Mouse (Mus musculus): Measurements from ENCODE around the gene Cryl1. TPM values are rescaled to one million over a fixed set of nuclear protein-coding genes. Genes with fewer than 3 reads are reported as not detected.
A peak's percentile ranks its signal among the peaks of the same experiment; 100 is the strongest.

The Cryl1 gene
- polyA plus RNA-seq, 1 experiment from 2014 or later, result 15.4 TPM

DNA sequence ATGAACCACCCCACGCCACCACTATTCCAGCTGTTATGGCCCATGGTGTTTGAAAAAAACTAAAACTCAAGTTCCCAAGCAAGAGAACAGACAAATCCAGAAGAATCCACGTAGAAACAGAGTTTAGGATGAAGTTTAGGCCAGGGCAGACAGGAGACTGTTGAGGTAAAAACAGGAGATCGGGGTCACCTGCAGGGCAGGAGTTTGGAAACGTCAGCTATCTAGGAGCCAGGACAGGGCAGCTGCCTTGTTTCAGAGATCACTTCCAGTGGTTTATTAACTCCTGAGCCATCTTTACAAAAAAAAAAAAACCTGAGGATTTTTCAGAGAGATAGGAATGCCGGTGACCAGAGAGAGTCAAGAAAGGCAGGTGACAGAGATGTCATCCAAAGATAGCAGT lies 20.8 kb downstream of the Cryl1 start:
- WGBS, result 86% methylated on average over 5 of the region's 5 CpGs
- H3K9me3 ChIP-seq (ENCODE audit: control insufficient read depth, low read length), result no peaks in the 10 kb centered on the region
- no peak overlapping the region for H3K27ac ChIP-seq (ENCODE audit: low read depth, low read length)
- H3K4me3 ChIP-seq (ENCODE audit: low read length), result no peak overlapping the region
- no peaks in the 10 kb centered on the region for H3K36me3 ChIP-seq (ENCODE audit: control insufficient read depth, insufficient read depth, low read length)
- H3K27me3 ChIP-seq (replicated peaks; ENCODE audit: control insufficient read depth, insufficient read depth, low read length), result no peaks in the 10 kb centered on the region
- ATAC-seq, result no peak
- H3K4me1 ChIP-seq (ENCODE audit: control insufficient read depth, insufficient read depth, low read depth, low read length), result no peaks in the 10 kb centered on the region
- no peak overlapping the region for H3K9ac ChIP-seq (ENCODE audit: low read depth, low read length)
- no peak overlapping the region for H3K4me2 ChIP-seq (ENCODE audit: low read length)

DNA sequence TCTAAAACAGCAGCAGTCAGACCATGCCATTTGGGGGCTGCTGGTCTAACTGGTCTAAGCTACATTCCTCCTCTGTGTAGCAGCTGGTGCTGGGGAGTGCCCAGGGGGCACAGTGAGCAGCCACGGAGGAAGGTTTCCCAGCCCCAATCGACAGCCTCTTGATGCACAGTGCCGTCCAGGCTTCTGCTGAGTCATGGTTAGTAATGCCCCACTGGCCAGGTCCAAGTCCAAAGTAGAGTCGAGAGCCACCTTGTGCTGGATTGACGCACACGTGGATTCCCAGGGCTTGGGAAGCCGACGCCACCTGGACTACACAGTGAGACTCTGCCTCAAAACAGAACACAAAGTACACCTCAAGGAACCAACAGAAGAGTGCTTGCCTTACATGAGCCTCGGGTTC lies 21.4 kb downstream of the Cryl1 start:
- ATAC-seq, result no peak
- no peak overlapping the region for H3K9ac ChIP-seq (ENCODE audit: low read depth, low read length)
- H3K9me3 ChIP-seq (ENCODE audit: control insufficient read depth, low read length), result no peaks in the 10 kb centered on the region
- H3K4me3 ChIP-seq (ENCODE audit: low read length), result no peak overlapping the region
- H3K36me3 ChIP-seq (ENCODE audit: control insufficient read depth, insufficient read depth, low read length), result no peaks in the 10 kb centered on the region
- WGBS, result 77% methylated on average over 9 of the region's 9 CpGs
- H3K27ac ChIP-seq (ENCODE audit: low read depth, low read length), result no peak overlapping the region
- H3K27me3 ChIP-seq (replicated peaks; ENCODE audit: control insufficient read depth, insufficient read depth, low read length), result no peaks in the 10 kb centered on the region
- no peak overlapping the region for H3K4me2 ChIP-seq (ENCODE audit: low read length)
- no peaks in the 10 kb centered on the region for H3K4me1 ChIP-seq (ENCODE audit: control insufficient read depth, insufficient read depth, low read depth, low read length)

DNA sequence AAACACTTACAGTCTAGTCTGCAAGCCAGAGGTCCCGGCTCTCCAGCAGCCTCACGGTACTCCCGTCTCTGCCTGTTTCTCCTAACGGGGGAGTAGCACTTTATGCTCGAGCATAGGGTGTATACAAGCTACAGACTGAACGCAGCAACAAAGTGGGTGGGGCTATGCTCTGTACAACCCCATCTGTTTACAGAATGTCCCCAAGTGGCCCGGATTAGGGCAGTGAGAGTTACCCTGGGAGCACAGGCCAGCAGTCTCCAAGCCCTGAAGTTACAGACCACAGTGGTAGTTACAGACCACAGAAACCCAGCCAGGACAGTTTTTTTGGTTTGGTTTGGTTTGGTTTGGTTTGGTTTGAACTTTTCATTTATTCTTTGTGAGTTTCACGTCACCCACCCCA lies 22.3 kb downstream of the Cryl1 start:
- H3K9ac ChIP-seq (ENCODE audit: low read depth, low read length), result no peak overlapping the region
- WGBS, result 83% methylated on average over 8 of the region's 8 CpGs
- ATAC-seq, result no peak
- H3K4me3 ChIP-seq (ENCODE audit: low read length), result no peak overlapping the region
- no peaks in the 10 kb centered on the region for H3K4me1 ChIP-seq (ENCODE audit: control insufficient read depth, insufficient read depth, low read depth, low read length)
- no peak overlapping the region for H3K27ac ChIP-seq (ENCODE audit: low read depth, low read length)
- H3K4me2 ChIP-seq (ENCODE audit: low read length), result no peak overlapping the region
- no peaks in the 10 kb centered on the region for H3K27me3 ChIP-seq (replicated peaks; ENCODE audit: control insufficient read depth, insufficient read depth, low read length)
- no peaks in the 10 kb centered on the region for H3K36me3 ChIP-seq (ENCODE audit: control insufficient read depth, insufficient read depth, low read length)
- H3K9me3 ChIP-seq (ENCODE audit: control insufficient read depth, low read length), result no peaks in the 10 kb centered on the region

DNA sequence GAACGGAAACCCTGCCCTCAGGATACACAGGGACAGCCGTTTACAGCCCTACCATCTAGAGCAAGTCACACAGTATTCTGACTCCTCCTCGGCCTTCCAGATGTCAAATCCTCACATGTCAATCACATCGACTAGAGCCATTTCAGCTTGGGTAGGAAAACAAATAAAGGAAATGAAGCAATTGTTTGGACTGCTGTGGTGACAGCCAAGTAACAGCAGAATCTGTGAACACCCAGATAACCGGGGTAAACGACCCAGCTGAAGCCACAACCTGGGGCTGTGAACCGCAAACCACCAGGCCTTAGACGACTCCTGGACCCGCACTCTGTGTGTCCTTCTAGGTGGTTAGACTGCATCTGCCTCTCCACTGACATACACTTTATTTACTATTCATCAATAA lies 23.1 kb downstream of the Cryl1 start:
- Histone ChIP-seq H3K9me3 (ENCODE audit: control insufficient read depth, low read length) (no peaks in the 10 kb centered on the region), H3K27ac (ENCODE audit: low read depth, low read length) (no peak overlapping the region), H3K4me1 (ENCODE audit: control insufficient read depth, insufficient read depth, low read depth, low read length) (no peaks in the 10 kb centered on the region), H3K4me3 (ENCODE audit: low read length) (no peak overlapping the region), H3K36me3 (ENCODE audit: control insufficient read depth, insufficient read depth, low read length) (no peaks in the 10 kb centered on the region), H3K9ac (ENCODE audit: low read depth, low read length) (no peak overlapping the region), H3K4me2 (ENCODE audit: low read length) (no peak overlapping the region), H3K27me3 (replicated peaks; ENCODE audit: control insufficient read depth, insufficient read depth, low read length) (no peaks in the 10 kb centered on the region)
- 85% methylated on average over 9 of the region's 9 CpGs for WGBS
- no peak for ATAC-seq

DNA sequence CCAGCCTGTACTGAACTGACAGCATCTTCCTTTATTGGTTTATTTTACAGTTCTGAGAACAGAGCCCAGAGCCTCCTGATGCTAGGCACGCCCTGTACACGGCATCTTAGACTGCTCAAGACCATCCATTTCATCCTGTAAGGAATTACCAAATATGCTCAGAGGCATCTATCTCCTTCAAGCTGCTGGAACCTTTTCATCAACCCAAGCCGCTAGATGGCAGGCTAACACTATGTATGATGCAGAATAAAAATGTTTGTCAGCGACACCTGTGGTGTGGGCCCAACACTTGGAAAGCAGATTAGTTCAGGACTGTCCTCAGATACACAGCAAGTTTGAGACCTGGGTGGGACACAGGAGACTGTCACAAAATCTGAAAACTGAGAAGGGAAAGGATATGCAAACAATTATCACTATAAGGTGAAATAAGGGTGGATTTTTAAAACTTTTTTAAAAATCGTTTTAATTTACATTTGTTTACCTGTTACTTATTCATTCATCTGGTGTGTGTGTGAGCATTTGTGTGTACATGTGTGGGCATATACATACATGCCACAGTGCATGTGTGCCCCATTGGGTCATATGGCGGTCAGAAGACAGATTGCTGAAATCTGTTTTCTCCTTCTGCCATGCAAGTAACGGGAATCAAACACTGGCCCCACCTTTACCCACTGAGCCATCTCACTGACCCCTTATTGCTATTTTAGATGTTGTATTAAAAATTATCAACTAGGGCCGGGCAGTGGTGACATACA lies 25.8 kb downstream of the Cryl1 start:
- Histone ChIP-seq H3K27me3 (replicated peaks; ENCODE audit: control insufficient read depth, insufficient read depth, low read length) (no peaks in the 10 kb centered on the region), H3K27ac (ENCODE audit: low read depth, low read length) (no peak overlapping the region), H3K4me2 (ENCODE audit: low read length) (no peak overlapping the region), H3K9ac (ENCODE audit: low read depth, low read length) (no peak overlapping the region), H3K4me3 (ENCODE audit: low read length) (no peak overlapping the region), H3K9me3 (ENCODE audit: control insufficient read depth, low read length) (no peaks in the 10 kb centered on the region), H3K36me3 (ENCODE audit: control insufficient read depth, insufficient read depth, low read length) (no peaks in the 10 kb centered on the region), H3K4me1 (ENCODE audit: control insufficient read depth, insufficient read depth, low read depth, low read length) (no peaks in the 10 kb centered on the region)
- ATAC-seq, result peak; percentile 77
- 47% methylated on average over 8 of the region's 8 CpGs for WGBS

DNA sequence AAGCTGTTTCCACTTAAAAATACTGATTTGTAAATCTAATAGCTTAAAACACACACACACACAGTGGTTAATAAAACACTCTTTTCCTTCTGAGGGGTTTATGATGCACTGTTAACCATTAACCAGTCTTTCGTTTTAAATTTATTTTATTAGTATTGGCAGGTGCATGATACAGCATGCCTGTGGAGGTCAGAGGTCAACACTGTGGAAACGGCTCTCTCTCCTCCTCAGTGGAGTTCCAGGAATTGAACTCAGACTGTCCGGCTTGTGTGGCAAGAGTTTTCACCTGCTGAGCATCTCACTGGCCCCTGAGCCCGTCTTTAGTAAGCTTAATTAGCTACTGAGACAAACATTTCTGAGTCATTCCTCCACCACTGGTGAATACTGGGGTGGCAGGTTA lies 31.0 kb downstream of the Cryl1 start:
- H3K4me1 ChIP-seq (ENCODE audit: control insufficient read depth, insufficient read depth, low read depth, low read length), result peaks cover 3% of the 10 kb centered on the region; the same call in 1 of the 2 replicates
- ATAC-seq, result no peak
- H3K27ac ChIP-seq (ENCODE audit: low read depth, low read length), result no peak overlapping the region
- no peak overlapping the region for H3K4me2 ChIP-seq (ENCODE audit: low read length)
- H3K9ac ChIP-seq (ENCODE audit: low read depth, low read length), result no peak overlapping the region
- no peak overlapping the region for H3K4me3 ChIP-seq (ENCODE audit: low read length)
- H3K9me3 ChIP-seq (ENCODE audit: control insufficient read depth, low read length), result no peaks in the 10 kb centered on the region
- no peaks in the 10 kb centered on the region for H3K27me3 ChIP-seq (replicated peaks; ENCODE audit: control insufficient read depth, insufficient read depth, low read length)
- H3K36me3 ChIP-seq (ENCODE audit: control insufficient read depth, insufficient read depth, low read length), result no peaks in the 10 kb centered on the region
- 38% methylated on average over 4 of the region's 4 CpGs for WGBS

DNA sequence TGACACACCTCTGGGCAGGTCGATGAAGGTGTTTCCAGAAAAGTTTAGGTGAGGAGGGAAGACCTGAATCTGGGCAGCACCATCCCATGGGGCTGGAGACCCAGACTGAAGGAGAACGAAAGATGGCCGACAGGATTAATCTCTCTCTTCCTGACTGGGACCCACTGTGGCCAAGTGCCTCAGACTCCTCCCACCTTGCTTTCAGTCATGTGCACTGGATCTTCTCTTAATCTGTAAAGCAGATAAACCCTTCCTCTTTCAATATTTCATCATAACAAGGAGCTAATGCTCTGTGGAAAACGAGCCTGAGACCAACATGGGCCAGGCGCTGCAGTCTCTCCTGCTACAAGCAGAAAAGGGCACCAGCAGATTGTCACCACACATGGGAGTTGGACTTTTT lies 31.6 kb downstream of the Cryl1 start:
- ATAC-seq, result no peak
- peaks cover 3% of the 10 kb centered on the region; the same call in 1 of the 2 replicates for H3K4me1 ChIP-seq (ENCODE audit: control insufficient read depth, insufficient read depth, low read depth, low read length)
- WGBS, result 78% methylated on average over 5 of the region's 5 CpGs
- no peak overlapping the region for H3K9ac ChIP-seq (ENCODE audit: low read depth, low read length)
- H3K27me3 ChIP-seq (replicated peaks; ENCODE audit: control insufficient read depth, insufficient read depth, low read length), result no peaks in the 10 kb centered on the region
- no peak overlapping the region for H3K27ac ChIP-seq (ENCODE audit: low read depth, low read length)
- no peak overlapping the region for H3K4me3 ChIP-seq (ENCODE audit: low read length)
- no peaks in the 10 kb centered on the region for H3K36me3 ChIP-seq (ENCODE audit: control insufficient read depth, insufficient read depth, low read length)
- no peaks in the 10 kb centered on the region for H3K9me3 ChIP-seq (ENCODE audit: control insufficient read depth, low read length)
- H3K4me2 ChIP-seq (ENCODE audit: low read length), result no peak overlapping the region

DNA sequence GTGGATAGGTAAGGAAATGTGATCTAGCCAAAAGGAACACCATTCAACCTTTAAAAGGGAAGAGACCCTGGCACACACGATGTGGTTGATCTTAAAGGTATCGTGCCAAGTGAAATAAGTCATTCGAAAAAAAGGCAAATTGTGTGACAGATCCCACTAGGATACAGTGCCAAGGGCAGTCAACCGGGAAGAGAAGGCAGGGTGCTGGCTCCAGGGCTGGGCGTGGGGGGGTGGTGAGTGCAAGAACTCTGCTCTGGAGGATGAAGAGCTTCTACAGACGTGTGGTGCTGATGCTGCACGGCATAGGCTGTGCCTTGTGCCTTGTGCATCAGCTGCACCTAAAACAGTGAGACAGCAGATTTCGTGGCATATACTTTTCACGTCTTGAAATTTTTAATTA lies 33.0 kb downstream of the Cryl1 start:
- peaks cover 3% of the 10 kb centered on the region; the same call in 1 of the 2 replicates for H3K4me1 ChIP-seq (ENCODE audit: control insufficient read depth, insufficient read depth, low read depth, low read length)
- H3K27me3 ChIP-seq (replicated peaks; ENCODE audit: control insufficient read depth, insufficient read depth, low read length), result no peaks in the 10 kb centered on the region
- H3K4me2 ChIP-seq (ENCODE audit: low read length), result no peak overlapping the region
- 77% methylated on average over 9 of the region's 9 CpGs for WGBS
- no peaks in the 10 kb centered on the region for H3K36me3 ChIP-seq (ENCODE audit: control insufficient read depth, insufficient read depth, low read length)
- H3K27ac ChIP-seq (ENCODE audit: low read depth, low read length), result no peak overlapping the region
- H3K9ac ChIP-seq (ENCODE audit: low read depth, low read length), result no peak overlapping the region
- H3K4me3 ChIP-seq (ENCODE audit: low read length), result no peak overlapping the region
- no peak for ATAC-seq
- no peaks in the 10 kb centered on the region for H3K9me3 ChIP-seq (ENCODE audit: control insufficient read depth, low read length)

DNA sequence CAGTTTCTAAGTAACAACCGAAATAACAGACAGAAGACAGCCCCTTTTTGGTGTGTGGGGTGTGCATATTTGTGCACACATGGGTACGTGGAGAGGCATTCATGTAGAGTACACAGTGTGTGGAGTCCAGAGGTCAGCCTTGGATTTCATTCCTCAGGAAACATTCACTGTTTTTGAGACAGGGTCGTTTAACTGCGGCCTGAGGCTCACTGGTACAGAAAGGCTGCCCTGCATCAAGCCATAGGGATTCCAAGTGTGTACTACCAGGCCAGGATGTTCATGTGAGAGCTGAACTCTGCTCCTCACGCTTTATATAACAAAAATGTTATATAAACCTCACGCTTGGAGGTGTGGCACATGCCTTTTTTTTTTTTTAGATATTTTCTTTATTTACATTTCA lies 34.5 kb downstream of the Cryl1 start:
- H3K27me3 ChIP-seq (replicated peaks; ENCODE audit: control insufficient read depth, insufficient read depth, low read length), result no peaks in the 10 kb centered on the region
- H3K4me1 ChIP-seq (ENCODE audit: control insufficient read depth, insufficient read depth, low read depth, low read length), result peaks cover 3% of the 10 kb centered on the region; the same call in 1 of the 2 replicates
- no peak overlapping the region for H3K4me3 ChIP-seq (ENCODE audit: low read length)
- no peak overlapping the region for H3K27ac ChIP-seq (ENCODE audit: low read depth, low read length)
- no peaks in the 10 kb centered on the region for H3K9me3 ChIP-seq (ENCODE audit: control insufficient read depth, low read length)
- WGBS, result 88% methylated on average over 6 of the region's 6 CpGs
- H3K36me3 ChIP-seq (ENCODE audit: control insufficient read depth, insufficient read depth, low read length), result no peaks in the 10 kb centered on the region
- no peak overlapping the region for H3K9ac ChIP-seq (ENCODE audit: low read depth, low read length)
- H3K4me2 ChIP-seq (ENCODE audit: low read length), result no peak overlapping the region
- no peak for ATAC-seq

Measured in hindbrain, embryonic 16.5 days (tissue).